Mouse (Mus musculus): Measurements from ENCODE around the gene Wdr76. TPM values are rescaled to one million over a fixed set of nuclear protein-coding genes. Genes with fewer than 3 reads are reported as not detected.
"Not testable (repeated sequence)": the region's sequence is repeated elsewhere in the genome, so short reads cannot be mapped to it uniquely, and the experiment has no call there.

Gene Wdr76
- polyA plus RNA-seq, 1 experiment from 2014 or later, result 7.5 TPM

- H3K27me3 ChIP-seq (replicated peaks), result no peaks in the 10 kb centered on the region; the same call in 1 of the 2 replicates
- H3K4me1 ChIP-seq (replicated peaks), result no peaks in the 10 kb centered on the region
- 74% methylated on average over 8 of the region's 8 CpGs for WGBS
- no peak overlapping the region for H3K4me2 ChIP-seq
- no peak for ATAC-seq (ENCODE audit: insufficient number of reproducible peaks, low FRiP score)
- H3K4me3 ChIP-seq, result no peak overlapping the region
- H3K36me3 ChIP-seq, result no peaks in the 10 kb centered on the region
- H3K9ac ChIP-seq, result no peak overlapping the region
- no peak overlapping the region for H3K27ac ChIP-seq (ENCODE audit: poor library complexity, severe bottlenecking)
- no peaks in the 10 kb centered on the region for H3K9me3 ChIP-seq (replicated peaks)
These were observed 22.9 kb upstream of the Wdr76 start for GRCm38 (mm10) chr2:121483576-121483975.

GRCm38 (mm10) chr2:121484403-121484802, 22.1 kb upstream of the Wdr76 start:
- not testable (repeated sequence) for H3K4me3 ChIP-seq

GRCm38 (mm10) chr2:121501550-121501949, 5.0 kb upstream of the Wdr76 start:
- H3K27ac ChIP-seq (ENCODE audit: poor library complexity, severe bottlenecking); H3K9ac ChIP-seq; H3K36me3 ChIP-seq; H3K9me3 ChIP-seq (replicated peaks); H3K4me2 ChIP-seq; H3K4me3 ChIP-seq; H3K27me3 ChIP-seq (replicated peaks); ATAC-seq (ENCODE audit: insufficient number of reproducible peaks, low FRiP score); H3K4me1 ChIP-seq (replicated peaks): not testable (repeated sequence)
- 100% methylated on average over 2 of the region's 6 CpGs for WGBS

More at GRCm38 (mm10) chr2:121484403-121484802, 22.1 kb upstream of the Wdr76 start:
- WGBS, result 61% methylated on average over 2 of the region's 2 CpGs
- H3K9ac ChIP-seq; H3K36me3 ChIP-seq; H3K27me3 ChIP-seq (replicated peaks); H3K9me3 ChIP-seq (replicated peaks); H3K27ac ChIP-seq (ENCODE audit: poor library complexity, severe bottlenecking); ATAC-seq (ENCODE audit: insufficient number of reproducible peaks, low FRiP score); H3K4me1 ChIP-seq (replicated peaks); H3K4me2 ChIP-seq: not testable (repeated sequence)

- Histone ChIP-seq H3K27ac (ENCODE audit: poor library complexity, severe bottlenecking) (no peak overlapping the region), H3K27me3 (replicated peaks) (no peaks in the 10 kb centered on the region), H3K36me3 (peaks cover 13% of the 10 kb centered on the region), H3K4me1 (replicated peaks) (peaks cover 14% of the 10 kb centered on the region), H3K9me3 (replicated peaks) (no peaks in the 10 kb centered on the region), H3K4me2 (peak overlapping the region; percentile 75), H3K4me3 (peak overlapping the region; percentile 66), H3K9ac (peak overlapping the region; percentile 64)
- 21% methylated on average over 12 of the region's 12 CpGs for WGBS
- ATAC-seq (ENCODE audit: insufficient number of reproducible peaks, low FRiP score), result no peak
These were observed 839 bp downstream of the Wdr76 start for GRCm38 (mm10) chr2:121507173-121507950.

- peak overlapping the region; percentile 75 for H3K4me2 ChIP-seq
- 82% methylated on average over 2 of the region's 2 CpGs for WGBS
- H3K27me3 ChIP-seq (replicated peaks), result no peaks in the 10 kb centered on the region
- peaks cover 15% of the 10 kb centered on the region for H3K36me3 ChIP-seq
- no peak overlapping the region for H3K27ac ChIP-seq (ENCODE audit: poor library complexity, severe bottlenecking)
- peak overlapping the region; percentile 20; the same call in 1 of the 2 replicates for H3K9ac ChIP-seq
- ATAC-seq (ENCODE audit: insufficient number of reproducible peaks, low FRiP score), result no peak
- peak overlapping the region; percentile 66 for H3K4me3 ChIP-seq
- peaks cover 14% of the 10 kb centered on the region for H3K4me1 ChIP-seq (replicated peaks)
- no peaks in the 10 kb centered on the region for H3K9me3 ChIP-seq (replicated peaks)
These were observed 1.4 kb downstream of the Wdr76 start for GRCm38 (mm10) chr2:121507951-121508330.

GRCm38 (mm10) chr2:121509584-121509983, 3.1 kb downstream of the Wdr76 start:
- H3K4me2 ChIP-seq, result peak overlapping the region; percentile 68
- WGBS, result 20% methylated on average over 16 of the region's 16 CpGs
- H3K27me3 ChIP-seq (replicated peaks), result no peaks in the 10 kb centered on the region
- ATAC-seq (ENCODE audit: insufficient number of reproducible peaks, low FRiP score), result peak; percentile 83
- peaks cover 23% of the 10 kb centered on the region for H3K36me3 ChIP-seq
- H3K4me1 ChIP-seq (replicated peaks), result peaks cover 14% of the 10 kb centered on the region
- H3K4me3 ChIP-seq, result peak overlapping the region; percentile 45
- no peaks in the 10 kb centered on the region for H3K9me3 ChIP-seq (replicated peaks)
- H3K9ac ChIP-seq, result peak overlapping the region; percentile 56
- no peak overlapping the region for H3K27ac ChIP-seq (ENCODE audit: poor library complexity, severe bottlenecking)

GRCm38 (mm10) chr2:121511401-121511800, 4.9 kb downstream of the Wdr76 start:
- Histone ChIP-seq H3K4me2 (no peak overlapping the region), H3K36me3 (peaks cover 30% of the 10 kb centered on the region), H3K9ac (no peak overlapping the region), H3K27me3 (replicated peaks) (no peaks in the 10 kb centered on the region), H3K9me3 (replicated peaks) (no peaks in the 10 kb centered on the region), H3K27ac (ENCODE audit: poor library complexity, severe bottlenecking) (no peak overlapping the region), H3K4me1 (replicated peaks) (peaks cover 14% of the 10 kb centered on the region), H3K4me3 (no peak overlapping the region)
- WGBS, result 90% methylated on average over 8 of the region's 8 CpGs
- no peak for ATAC-seq (ENCODE audit: insufficient number of reproducible peaks, low FRiP score)

- not testable (repeated sequence) for H3K9me3 ChIP-seq (replicated peaks); H3K27me3 ChIP-seq (replicated peaks); H3K4me3 ChIP-seq; H3K9ac ChIP-seq; H3K27ac ChIP-seq (ENCODE audit: poor library complexity, severe bottlenecking); ATAC-seq (ENCODE audit: insufficient number of reproducible peaks, low FRiP score); H3K4me1 ChIP-seq (replicated peaks); H3K4me2 ChIP-seq
- H3K36me3 ChIP-seq, result peaks cover 43% of the 10 kb centered on the region
- whole genome bisulfite sequencing, result 86% methylated on average over 5 of the region's 5 CpGs
These were observed 6.7 kb downstream of the Wdr76 start for GRCm38 (mm10) chr2:121512991-121513765.

GRCm38 (mm10) chr2:121514211-121514610, 7.7 kb downstream of the Wdr76 start:
- no peaks in the 10 kb centered on the region for H3K9me3 ChIP-seq (replicated peaks)
- WGBS, result 92% methylated on average over 4 of the region's 4 CpGs

GRCm38 (mm10) chr2:121518106-121518505, 11.6 kb downstream of the Wdr76 start:
- H3K27ac ChIP-seq (ENCODE audit: poor library complexity, severe bottlenecking), result no peak overlapping the region
- ATAC-seq (ENCODE audit: insufficient number of reproducible peaks, low FRiP score), result no peak
- H3K9ac ChIP-seq, result no peak overlapping the region
- 92% methylated on average over 5 of the region's 5 CpGs for WGBS
- H3K36me3 ChIP-seq, result peaks cover 44% of the 10 kb centered on the region
- no peaks in the 10 kb centered on the region for H3K27me3 ChIP-seq (replicated peaks)
- no peak overlapping the region for H3K4me3 ChIP-seq
- no peaks in the 10 kb centered on the region for H3K9me3 ChIP-seq (replicated peaks)
- no peaks in the 10 kb centered on the region for H3K4me1 ChIP-seq (replicated peaks)
- no peak overlapping the region for H3K4me2 ChIP-seq

More at GRCm38 (mm10) chr2:121514211-121514610, 7.7 kb downstream of the Wdr76 start:
- Histone ChIP-seq H3K4me3 (no peak overlapping the region), H3K9ac (no peak overlapping the region), H3K4me2 (no peak overlapping the region), H3K27ac (ENCODE audit: poor library complexity, severe bottlenecking) (no peak overlapping the region), H3K4me1 (replicated peaks) (peaks cover 6% of the 10 kb centered on the region; the same call in 1 of the 2 replicates), H3K27me3 (replicated peaks) (no peaks in the 10 kb centered on the region), H3K36me3 (peaks cover 51% of the 10 kb centered on the region)
- ATAC-seq (ENCODE audit: insufficient number of reproducible peaks, low FRiP score), result no peak

- H3K27ac ChIP-seq (ENCODE audit: poor library complexity, severe bottlenecking); ATAC-seq (ENCODE audit: insufficient number of reproducible peaks, low FRiP score); H3K9ac ChIP-seq; H3K27me3 ChIP-seq (replicated peaks); H3K4me1 ChIP-seq (replicated peaks); H3K9me3 ChIP-seq (replicated peaks); H3K4me2 ChIP-seq; H3K4me3 ChIP-seq: not testable (repeated sequence)
- peaks cover 43% of the 10 kb centered on the region for H3K36me3 ChIP-seq
- WGBS, result 91% methylated on average over 4 of the region's 4 CpGs
These were observed 12.2 kb downstream of the Wdr76 start for GRCm38 (mm10) chr2:121518711-121519110.
